ENCODE assay signal across 22 mouse cellular contexts in genomic region chr6:72113093-72113702, GRCm38 (mm10). TPM values are rescaled to one million over a fixed set of nuclear protein-coding genes. Genes with fewer than 3 reads are reported as not detected.
DNase-seq lines count a peak whose midpoint lies in the region; ATAC-seq and TF ChIP-seq lines count a peak whose summit lies in the region.
"Had no signal": no experiment of that assay in that cellular context is flagged by ENCODE, and none has a peak within 500 bp of the region (broad histone marks: within the 10 kb centered on the region; RNA-seq: fewer than 3 reads in every experiment).

No protein-coding gene starts in this region.

- no peak for ATAC-seq in erythroid progenitor cell, adult 5-6 weeks (replicated peaks; ENCODE audit: low FRiP score, poor library complexity, severe bottlenecking)
- ATAC-seq: forebrain, embryonic 14.5 days; forebrain, postnatal 0 days; hindbrain, embryonic 16.5 days; inflammation-experienced regulatory T-cells, adult 6 months; intestine, embryonic 16.5 days; Patski had no signal

- no peak for TF ChIP-seq EP300 in MEL (IDR thresholded peaks at IDR 0.05; ENCODE audit: low read depth in 1 of 2, low read length in 2 of 2)

- no peak overlapping the region for H3K9ac ChIP-seq in MEL (ENCODE audit: control insufficient read depth, low read depth, low read length, poor library complexity, severe bottlenecking)
- H3K9ac ChIP-seq: forebrain, postnatal 0 days; hindbrain, embryonic 13.5 days had no signal

- no peak for TF ChIP-seq CTCF in gastrocnemius, adult 2 months (IDR thresholded peaks at IDR 0.05)
- no peak for TF ChIP-seq CTCF in MEL (IDR thresholded peaks at IDR 0.05 in 2 of 3, conservative IDR thresholded peaks at IDR 0.05 in 1 of 3; ENCODE audit: control insufficient read depth in 1 of 3, insufficient read depth in 1 of 3, low read depth in 2 of 3, low read length in 3 of 3, poor library complexity in 1 of 3, severe bottlenecking in 1 of 3)

- H3K36me3 ChIP-seq in MEL (ENCODE audit: control insufficient read depth in 1 of 2, insufficient read depth in 2 of 2, low read length in 2 of 2), result peaks cover 5 to 44% of the 10 kb centered on the region in 2 experiments
- H3K36me3 ChIP-seq: heart, embryonic 10.5 days; hindbrain, embryonic 10.5 days; hindbrain, embryonic 13.5 days had no signal

- H3K9me3 ChIP-seq in MEL (replicated peaks; ENCODE audit: insufficient read depth, low read length), result no peaks in the 10 kb centered on the region
- H3K9me3 ChIP-seq: heart, embryonic 10.5 days; hindbrain, embryonic 10.5 days; hindbrain, embryonic 13.5 days had no signal

- peaks cover 28% of the 10 kb centered on the region for H3K79me2 ChIP-seq in MEL (ENCODE audit: control insufficient read depth, insufficient read depth, low read length, poor library complexity)

- no peaks in the 10 kb centered on the region for H3K27me3 ChIP-seq in MEL (ENCODE audit: control insufficient read depth in 1 of 2, insufficient read depth in 2 of 2, low read length in 2 of 2)
- H3K27me3 ChIP-seq: hindbrain, embryonic 13.5 days; Patski had no signal

- H3K27ac ChIP-seq in gastrocnemius, adult 2 months, result peak overlapping the region; percentile 28; the same call in 1 of the 2 replicates
- no peak overlapping the region for H3K27ac ChIP-seq in MEL (ENCODE audit: control insufficient read depth, low read depth, low read length)
- H3K27ac ChIP-seq: heart, adult 2 months; heart, embryonic 10.5 days; hindbrain, embryonic 10.5 days had no signal

- DNase-seq in gastrocnemius, adult 2 months, result no peak
- DNase-seq in gastrocnemius, postnatal 14 days, result no peak
- peak; percentile 12 for DNase-seq in A20 (ENCODE audit: low read depth, low spot score)
- no peak for DNase-seq in MEL (ENCODE audit: low read depth, low spot score)
- no peak for DNase-seq in heart, postnatal 36 days
- DNase-seq: adrenal gland, postnatal 10 days; adrenal gland, postnatal 36 days; B cell, adult 2 months; cerebellum, adult 18-20 months; cerebellum, adult 9-10 months; forebrain, postnatal 0 days; gastrocnemius, postnatal 36 days; heart, adult 2 months had no signal

- H3K4me1 ChIP-seq in MEL (ENCODE audit: control insufficient read depth in 1 of 2, insufficient read depth in 2 of 2, low read length in 2 of 2), result peaks cover 31 to 40% of the 10 kb centered on the region in 2 experiments

- intact Hi-C loops in gastrocnemius, adult 2 months (cut with DNase I), result no loop called here
- intact Hi-C loops in gastrocnemius, postnatal 14 days (cut with DNase I; ENCODE audit: low total_unique reads), result no loop called here
- intact Hi-C loops in heart, postnatal 36 days (cut with DNase I), result no loop called here

- TF ChIP-seq RAD21 in MEL (IDR thresholded peaks at IDR 0.05; ENCODE audit: low read depth, low read length), result no peak

- no peak overlapping the region; the same call in 1 of the 2 replicates for H3K4me3 ChIP-seq in gastrocnemius, adult 2 months
- no peak overlapping the region for H3K4me3 ChIP-seq in MEL (ENCODE audit: control insufficient read depth in 1 of 2, insufficient read depth in 1 of 2, low read depth in 2 of 2, low read length in 2 of 2)
- H3K4me3 ChIP-seq: heart, adult 2 months; heart, embryonic 10.5 days; hindbrain, embryonic 10.5 days; hindbrain, embryonic 13.5 days had no signal

- no peak for TF ChIP-seq POLR2A in MEL (IDR thresholded peaks at IDR 0.05; ENCODE audit: control insufficient read depth in 1 of 2, insufficient read depth in 1 of 2, low read depth in 1 of 2, low read length in 2 of 2, poor library complexity in 1 of 2)

TF ChIP-seq in MEL, 35 proteins besides CTCF, POLR2A, EP300 and RAD21:
- TF ChIP-seq ZKSCAN1 (IDR thresholded peaks at IDR 0.05; ENCODE audit: low read depth, low read length), result no peak
- peak; percentile 54 for TF ChIP-seq GATA1 (IDR thresholded peaks at IDR 0.05; ENCODE audit: low read depth, low read length)

RNA-seq across cellular contexts. Expression of gene St3gal5, which starts 15.8 kb away (rescaled TPM):
- total RNA-seq in gastrocnemius, adult 2 months (2021), result 100 to 1,000 TPM in 1 of 2 experiments, 10 to 100 TPM in 1; 98.0 to 105 TPM
- total RNA-seq in gastrocnemius, postnatal 14 days (2021), result 10 to 100 TPM; 83.7 to 88.8 TPM
- total RNA-seq in MEL (2012; rRNA removed), result 20.1 and 24.4 TPM in 2 replicates
- polyA plus RNA-seq in MEL (2012; ENCODE audit: insufficient read depth in 1 of 2, insufficient read length in 2 of 2, low read depth in 1 of 2, low replicate concordance in 2 of 2, missing spikeins in 1 of 2), result 10 to 100 TPM in 1 of 2 experiments, not detected in 1; 51.8 TPM
- 226 and 229 TPM in 2 replicates for total RNA-seq in erythroid progenitor cell, adult 5-6 weeks (2015; ENCODE audit: low replicate concordance)
- total RNA-seq in erythroid progenitor cell, adult 5-6 weeks (2017; ENCODE audit: low replicate concordance), result 231 and 263 TPM in 2 replicates
- 10 to 100 TPM; 58.4 to 66.9 TPM for total RNA-seq in heart, postnatal 36 days (2021)
